Mouse (Mus musculus) forebrain, embryonic 11.5 days (tissue): ENCODE results near the gene Nktr. TPM values are rescaled to one million over a fixed set of nuclear protein-coding genes. Genes with fewer than 3 reads are reported as not detected.

Experiments used
- ATAC-seq: fragments of 200-750 bp; cut with Nextera tagmentation; replicated peaks from 2 replicates; pipeline ENCODE4 v1.8.0; 2017; ENCODE audit warnings: moderate TSS enrichment; ENCODE audit not compliant: low FRiP score
- DNase-seq: peaks from one replicate; pipeline ENCODE4 v3.0.0-alpha.2; 2017; ENCODE audit warnings: low spot score
- H3K27ac ChIP-seq: fragments of 300-500 bp; sonication (generic); 2 replicates; pipeline ENCODE4 v1.5.1; 2014; ENCODE audit warnings: low read depth, low read length
- H3K27me3 ChIP-seq: fragments of 300-500 bp; sonication (generic); 2 replicates; pipeline ENCODE4 v1.6.1; 2014; ENCODE audit warnings: mild to moderate bottlenecking, low read length, mixed read lengths; ENCODE audit not compliant: control insufficient read depth, insufficient read depth
- H3K36me3 ChIP-seq: fragments of 300-500 bp; sonication (generic); 2 replicates; pipeline ENCODE4 v1.6.1; 2014; ENCODE audit warnings: mild to moderate bottlenecking, low read length, moderate library complexity, mixed read lengths; ENCODE audit not compliant: control insufficient read depth, insufficient read depth
- H3K4me1 ChIP-seq: fragments of 300-500 bp; sonication (generic); replicated peaks from 2 replicates; pipeline ENCODE4 v1.6.1; 2014; ENCODE audit warnings: low read length, mixed read lengths; ENCODE audit not compliant: control insufficient read depth, insufficient read depth
- H3K4me2 ChIP-seq: fragments of 300-500 bp; sonication (generic); 2 replicates; pipeline ENCODE4 v1.6.1; 2014; ENCODE audit warnings: low read depth, mild to moderate bottlenecking, low read length, moderate library complexity, mixed read lengths; ENCODE audit not compliant: severe bottlenecking
- H3K4me3 ChIP-seq: fragments of 300-500 bp; sonication (generic); 2 replicates; pipeline ENCODE4 v1.5.1; 2014; ENCODE audit warnings: low read depth, low read length
- H3K9ac ChIP-seq: fragments of 300-500 bp; sonication (generic); 2 replicates; pipeline ENCODE4 v1.6.1; 2014; ENCODE audit warnings: low read length
- H3K9me3 ChIP-seq: fragments of 300-500 bp; sonication (generic); 2 replicates; pipeline ENCODE4 v1.6.1; 2016; ENCODE audit warnings: low read length, mixed read lengths; ENCODE audit not compliant: control insufficient read depth
- WGBS: fragments of 180-500 bp; shearing (Covaris S2); extraction: QIAGEN DNeasy Blood & Tissue Kit; methylation state at CpG from one replicate; pipeline ENCODE4 v1.1.7; 2014; 5-methylcytosine and 5-hydroxymethylcytosine counted together
- polyA plus RNA-seq: library from polyadenylated mRNA; unstranded; fragments of >200 nt; fragmentation: Nextera tagmentation; extraction: Ambion mirVana; gene quantifications from 2 replicates; pipeline ENCODE4 v1.2.1, GENCODE M21; 2014

Gene Nktr
- polyA plus RNA-seq: 61.6 and 67.5 TPM in 2 replicates

GRCm38 (mm10) chr9:121718792-121719318 lies at the start of gene Nktr:
Nktr (plus strand) TSS chr9:121719169.
- H3K4me3 ChIP-seq: peak within 1 kb of the TSS; percentile 97
- 0 out of 2 replicates have a peak, but pooled peaks cover 2% of the 10 kb centered on the region for H3K4me1 ChIP-seq
- no peaks in the 10 kb centered on the region for H3K9me3 ChIP-seq
- H3K27me3 ChIP-seq: no peaks in the 10 kb centered on the region
- H3K4me2 ChIP-seq: peak within 1 kb of the TSS; percentile 66
- H3K9ac ChIP-seq: peak within 1 kb of the TSS; percentile 94
- H3K36me3 ChIP-seq: no peaks in the 10 kb centered on the region
- WGBS: under 1% methylated on average over 51 of the region's 61 CpGs
- ATAC-seq (peak; percentile 99), DNase-seq (peak; percentile 99)
- peak within 1 kb of the TSS; percentile 88 for H3K27ac ChIP-seq

GRCm38 (mm10) chr9:121669348-121669791 lies 49.6 kb upstream of the Nktr start:
- H3K4me3 ChIP-seq: peak overlapping the region; percentile 18; the same call in 1 of the 2 replicates
- ATAC-seq (peak; percentile 72), DNase-seq (peak; percentile 88)
- H3K4me1 ChIP-seq: no peaks in the 10 kb centered on the region
- H3K9ac ChIP-seq: peak overlapping the region; percentile 20
- H3K4me2 ChIP-seq: peak overlapping the region; percentile 56
- no peaks in the 10 kb centered on the region for H3K36me3 ChIP-seq
- H3K27ac ChIP-seq: no peak overlapping the region
- 1% methylated on average over 28 of the region's 28 CpGs for WGBS
- no peaks in the 10 kb centered on the region for H3K9me3 ChIP-seq
- H3K27me3 ChIP-seq: peaks cover 2% of the 10 kb centered on the region

GRCm38 (mm10) chr9:121671300-121671699 lies 47.7 kb upstream of the Nktr start:
- DNase-seq (peak; percentile 71), ATAC-seq (no peak; the same call in 1 of the 2 replicates)
- H3K4me1 ChIP-seq: no peaks in the 10 kb centered on the region
- H3K4me2 ChIP-seq: no peak overlapping the region
- H3K27ac ChIP-seq: no peak overlapping the region
- no peaks in the 10 kb centered on the region for H3K36me3 ChIP-seq
- H3K9ac ChIP-seq: no peak overlapping the region
- peaks cover 2% of the 10 kb centered on the region for H3K27me3 ChIP-seq
- WGBS: 18% methylated on average over 7 of the region's 7 CpGs
- H3K4me3 ChIP-seq: no peak overlapping the region
- H3K9me3 ChIP-seq: no peaks in the 10 kb centered on the region

GRCm38 (mm10) chr9:121672311-121672710 lies 46.7 kb upstream of the Nktr start:
- Histone ChIP-seq H3K27ac (no peak overlapping the region), H3K9ac (no peak overlapping the region), H3K4me3 (no peak overlapping the region), H3K4me2 (no peak overlapping the region), H3K9me3 (no peaks in the 10 kb centered on the region), H3K27me3 (peaks cover 2% of the 10 kb centered on the region), H3K36me3 (no peaks in the 10 kb centered on the region), H3K4me1 (no peaks in the 10 kb centered on the region)
- no peak for DNase-seq
- no peak for ATAC-seq
- WGBS: 81% methylated on average over 5 of the region's 5 CpGs

- no peak for ATAC-seq
- H3K27ac ChIP-seq: no peak overlapping the region
- no peaks in the 10 kb centered on the region for H3K36me3 ChIP-seq
- no peak overlapping the region for H3K4me2 ChIP-seq
- DNase-seq: no peak
- no peak overlapping the region for H3K4me3 ChIP-seq
- H3K9ac ChIP-seq: no peak overlapping the region
- H3K27me3 ChIP-seq: peaks cover 2% of the 10 kb centered on the region
- H3K4me1 ChIP-seq: no peaks in the 10 kb centered on the region
- WGBS: 87% methylated on average over 5 of the region's 5 CpGs
- H3K9me3 ChIP-seq: no peaks in the 10 kb centered on the region
These were observed 45.3 kb upstream of the Nktr start for GRCm38 (mm10) chr9:121673716-121674115.

GRCm38 (mm10) chr9:121675011-121675410 lies 44.0 kb upstream of the Nktr start:
- no peak for DNase-seq
- H3K4me2 ChIP-seq: no peak overlapping the region
- ATAC-seq: no peak
- WGBS: 88% methylated on average over 9 of the region's 9 CpGs
- no peaks in the 10 kb centered on the region for H3K36me3 ChIP-seq
- no peak overlapping the region for H3K9ac ChIP-seq
- no peak overlapping the region for H3K27ac ChIP-seq
- H3K4me3 ChIP-seq: no peak overlapping the region
- H3K27me3 ChIP-seq: peaks cover under 1% of the 10 kb centered on the region; the same call in 1 of the 2 replicates
- H3K4me1 ChIP-seq: 0 out of 2 replicates have a peak, but pooled peaks cover 2% of the 10 kb centered on the region
- H3K9me3 ChIP-seq: no peaks in the 10 kb centered on the region

- no peak overlapping the region for H3K27ac ChIP-seq
- no peak for ATAC-seq
- H3K27me3 ChIP-seq: no peaks in the 10 kb centered on the region
- WGBS: 90% methylated on average over 2 of the region's 2 CpGs
- no peak overlapping the region for H3K4me2 ChIP-seq
- 0 out of 2 replicates have a peak, but pooled peaks cover 2% of the 10 kb centered on the region for H3K4me1 ChIP-seq
- H3K36me3 ChIP-seq: no peaks in the 10 kb centered on the region
- no peak overlapping the region for H3K4me3 ChIP-seq
- DNase-seq: no peak
- H3K9me3 ChIP-seq: no peaks in the 10 kb centered on the region
- no peak overlapping the region for H3K9ac ChIP-seq
These were observed 43.4 kb upstream of the Nktr start for GRCm38 (mm10) chr9:121675556-121675955.

GRCm38 (mm10) chr9:121677069-121677468 lies 41.9 kb upstream of the Nktr start:
- 88% methylated on average over 4 of the region's 4 CpGs for WGBS
- Histone ChIP-seq H3K4me1 (0 out of 2 replicates have a peak, but pooled peaks cover 2% of the 10 kb centered on the region), H3K9ac (no peak overlapping the region), H3K27me3 (no peaks in the 10 kb centered on the region), H3K27ac (no peak overlapping the region), H3K9me3 (no peaks in the 10 kb centered on the region), H3K36me3 (no peaks in the 10 kb centered on the region; the same call in 1 of the 2 replicates), H3K4me3 (no peak overlapping the region), H3K4me2 (no peak overlapping the region)
- ATAC-seq (no peak), DNase-seq (no peak)

GRCm38 (mm10) chr9:121677476-121677875 lies 41.5 kb upstream of the Nktr start:
- 81% methylated on average over 8 of the region's 8 CpGs for WGBS
- H3K4me3 ChIP-seq: no peak overlapping the region
- no peaks in the 10 kb centered on the region for H3K9me3 ChIP-seq
- ATAC-seq: no peak
- no peak overlapping the region for H3K9ac ChIP-seq
- H3K27me3 ChIP-seq: no peaks in the 10 kb centered on the region
- no peak for DNase-seq
- no peaks in the 10 kb centered on the region; the same call in 1 of the 2 replicates for H3K36me3 ChIP-seq
- 0 out of 2 replicates have a peak, but pooled peaks cover 2% of the 10 kb centered on the region for H3K4me1 ChIP-seq
- no peak overlapping the region for H3K27ac ChIP-seq
- no peak overlapping the region for H3K4me2 ChIP-seq
